Mouse (Mus musculus) ES-Bruce4 (cell line): Measurements from ENCODE around the gene Ppm1h. TPM values are rescaled to one million over a fixed set of nuclear protein-coding genes. Genes with fewer than 3 reads are reported as not detected.

ENCODE experiments used
- H3K27ac ChIP-seq: 2 replicates; pipeline ENCODE4 v1.5.1; 2012; ENCODE audit warnings: low read length, inconsistent platforms; ENCODE audit not compliant: insufficient read depth
- H3K27me3 ChIP-seq: 2 replicates; pipeline ENCODE4 v1.6.1; 2012; ENCODE audit warnings: mild to moderate bottlenecking, low read length, inconsistent platforms; ENCODE audit not compliant: control insufficient read depth, poor library complexity, insufficient read depth, severe bottlenecking
- H3K36me3 ChIP-seq: 2 replicates; pipeline ENCODE4 v1.6.1; 2012; ENCODE audit warnings: inconsistent platforms, mild to moderate bottlenecking, low read length, moderate library complexity; ENCODE audit not compliant: control insufficient read depth, poor library complexity, insufficient read depth, severe bottlenecking
- H3K4me1 ChIP-seq: one replicate; pipeline ENCODE4 v1.8.1; 2011; ENCODE audit warnings: low read length; ENCODE audit not compliant: control insufficient read depth, insufficient read depth
- H3K4me3 ChIP-seq: 2 replicates; pipeline ENCODE4 v1.5.1; 2011; ENCODE audit warnings: low read depth, mild to moderate bottlenecking, low read length
- H3K9ac ChIP-seq: 2 replicates; pipeline ENCODE4 v1.6.1; 2012; ENCODE audit warnings: low read depth, mild to moderate bottlenecking, inconsistent platforms; ENCODE audit not compliant: poor library complexity, severe bottlenecking
- H3K9me3 ChIP-seq: replicated peaks from 2 replicates; pipeline ENCODE4 v1.6.1; 2012; ENCODE audit warnings: mild to moderate bottlenecking, low read length, inconsistent platforms; ENCODE audit not compliant: control insufficient read depth, poor library complexity, insufficient read depth, severe bottlenecking
- CTCF ChIP-seq: IDR thresholded peaks from one replicate; pipeline ENCODE4 v1.8.1; 2011; ENCODE audit warnings: low read depth, low read length
- EP300 ChIP-seq: IDR thresholded peaks from 2 replicates; pipeline ENCODE4 v1.6.1; 2011; ENCODE audit warnings: low read depth, low read length; ENCODE audit not compliant: insufficient read depth
- POLR2A ChIP-seq: IDR thresholded peaks from one replicate; pipeline ENCODE4 v1.8.1; 2011; ENCODE audit warnings: low read length; ENCODE audit not compliant: insufficient read depth
- polyA plus RNA-seq: library from polyadenylated mRNA; stranded (reverse); fragments of >200 nt; gene quantifications from 2 replicates; pipeline ENCODE4 v1.2.4, GENCODE M21; 2011; ENCODE audit warnings: low read depth; ENCODE audit not compliant: missing spikeins, insufficient read depth, insufficient read length

The Ppm1h gene
- polyA plus RNA-seq, 1 experiment = 8.7 TPM

- Histone ChIP-seq H3K27me3 (no peaks in the 10 kb centered on the region), H3K4me3 (no peak overlapping the region), H3K9ac (no peak overlapping the region), H3K9me3 (no peaks in the 10 kb centered on the region), H3K27ac (no peak overlapping the region), H3K4me1 (no peaks in the 10 kb centered on the region), H3K36me3 (no peaks in the 10 kb centered on the region)
- TF ChIP-seq EP300 (no peak), POLR2A (no peak), CTCF (no peak)
Measured at GRCm38 (mm10) chr10:122988372-122988771, 309.8 kb downstream of the Ppm1h start.

GRCm38 (mm10) chr10:122989916-122990315 is 311.4 kb downstream of the Ppm1h start:
- Histone ChIP-seq H3K27ac (no peak overlapping the region), H3K4me3 (no peak overlapping the region), H3K9me3 (no peaks in the 10 kb centered on the region), H3K36me3 (peaks cover 2% of the 10 kb centered on the region; the same call in 1 of the 2 replicates), H3K9ac (no peak overlapping the region), H3K4me1 (no peaks in the 10 kb centered on the region), H3K27me3 (no peaks in the 10 kb centered on the region)
- TF ChIP-seq EP300 (no peak), CTCF (no peak), POLR2A (no peak)

- TF ChIP-seq POLR2A (no peak), CTCF (peak; percentile 19), EP300 (no peak)
- H3K4me3 ChIP-seq = no peak overlapping the region
- H3K9ac ChIP-seq = no peak overlapping the region
- H3K27me3 ChIP-seq = no peaks in the 10 kb centered on the region
- H3K36me3 ChIP-seq = peaks cover 2% of the 10 kb centered on the region; the same call in 1 of the 2 replicates
- H3K9me3 ChIP-seq = no peaks in the 10 kb centered on the region
- H3K27ac ChIP-seq = no peak overlapping the region
- no peaks in the 10 kb centered on the region for H3K4me1 ChIP-seq
Measured at GRCm38 (mm10) chr10:122990606-122991005, 312.0 kb downstream of the Ppm1h start.

GRCm38 (mm10) chr10:122991053-122991452 is 312.5 kb downstream of the Ppm1h start:
- Histone ChIP-seq H3K9me3 (no peaks in the 10 kb centered on the region), H3K9ac (no peak overlapping the region), H3K36me3 (peaks cover 2% of the 10 kb centered on the region; the same call in 1 of the 2 replicates), H3K27me3 (no peaks in the 10 kb centered on the region), H3K4me3 (no peak overlapping the region), H3K27ac (no peak overlapping the region), H3K4me1 (no peaks in the 10 kb centered on the region)
- TF ChIP-seq CTCF (no peak), POLR2A (no peak), EP300 (no peak)

GRCm38 (mm10) chr10:122991648-122992047 is 313.1 kb downstream of the Ppm1h start:
- Histone ChIP-seq H3K4me3 (no peak overlapping the region), H3K9ac (no peak overlapping the region), H3K27me3 (no peaks in the 10 kb centered on the region), H3K36me3 (peaks cover 2% of the 10 kb centered on the region; the same call in 1 of the 2 replicates), H3K4me1 (no peaks in the 10 kb centered on the region), H3K27ac (no peak overlapping the region), H3K9me3 (no peaks in the 10 kb centered on the region)
- TF ChIP-seq POLR2A (no peak), CTCF (no peak), EP300 (no peak)

- Histone ChIP-seq H3K27me3 (no peaks in the 10 kb centered on the region), H3K9ac (no peak overlapping the region), H3K36me3 (peaks cover 5% of the 10 kb centered on the region), H3K4me3 (no peak overlapping the region), H3K9me3 (no peaks in the 10 kb centered on the region), H3K4me1 (no peaks in the 10 kb centered on the region), H3K27ac (no peak overlapping the region)
- TF ChIP-seq EP300 = no peak
- no peak for TF ChIP-seq CTCF
- TF ChIP-seq POLR2A = no peak
Measured at GRCm38 (mm10) chr10:122994402-122995107, 316.0 kb downstream of the Ppm1h start.

Other genes starting within 250 kb of the Ppm1h start
- gene Avpr1a, start 230.3 kb upstream of the Ppm1h start, polyA plus RNA-seq = not detected in 2 replicates